Mouse (Mus musculus): Measurements from ENCODE around the gene F11.
A peak's percentile ranks its signal among the peaks of the same experiment; 100 is the strongest.

F11 gene

DNA sequence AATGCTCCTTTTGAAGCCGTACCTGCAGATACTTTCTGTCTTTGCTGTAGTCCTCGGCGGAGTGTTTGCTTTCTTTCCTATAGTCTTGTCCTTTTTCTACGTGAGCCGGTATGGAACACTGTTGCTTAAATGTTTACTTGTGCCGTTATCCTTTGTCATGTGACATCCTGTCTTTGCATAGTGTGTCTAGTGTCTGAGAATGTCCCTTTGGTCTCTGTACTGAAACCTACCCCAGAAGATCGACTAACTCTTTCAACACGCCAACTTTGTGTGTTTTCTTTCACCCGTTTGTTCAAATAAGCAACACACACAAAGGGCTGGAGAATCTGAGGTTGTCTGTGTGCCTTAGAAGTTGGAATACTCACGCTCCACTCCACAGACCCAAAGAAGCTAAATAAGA lies at the start of gene F11:
Gene F11 (minus strand): TSS at position 112 of the 400 bp plus-strand sequence.
- no peak for DNase-seq (ENCODE audit: low spot score in 2 of 2)

- no peak for DNase-seq (ENCODE audit: low spot score in 2 of 2)
Measured at GRCm38 (mm10) chr8:45310967-45311366, 49.1 kb upstream of the F11 start.

DNA sequence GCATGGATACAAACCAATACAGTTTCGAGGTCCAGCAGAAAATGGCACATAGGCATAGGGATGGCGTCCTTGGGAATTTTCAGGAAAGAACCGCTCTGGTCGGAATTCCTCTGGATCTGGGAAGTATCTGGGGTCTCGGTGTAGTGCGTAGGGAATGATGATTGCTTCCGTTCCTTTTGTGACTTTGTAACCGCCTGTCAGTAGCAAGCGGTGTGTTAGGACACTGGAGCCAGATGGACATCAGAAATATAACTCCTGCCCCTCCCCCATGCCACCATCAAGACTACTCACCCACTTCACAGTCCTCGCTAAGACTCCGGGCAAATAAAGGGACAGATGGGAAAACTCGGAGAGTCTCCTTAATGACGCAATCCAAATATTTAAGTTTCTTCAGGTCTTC lies 46.5 kb upstream of the F11 start, which contains the start of gene Gm45753:
Gene Gm45753 (minus strand): TSS at position 101 of the 400 bp plus-strand sequence.
- DNase-seq (ENCODE audit: low spot score in 2 of 2), result no peak

GRCm38 (mm10) chr8:45305479-45305878 lies 43.6 kb upstream of the F11 start:
- no peak for DNase-seq (ENCODE audit: low spot score in 2 of 2)

GRCm38 (mm10) chr8:45304354-45304753 lies 42.5 kb upstream of the F11 start:
- no peak for DNase-seq (ENCODE audit: low spot score in 2 of 2)

- no peak for DNase-seq (ENCODE audit: low spot score in 2 of 2)
Measured at GRCm38 (mm10) chr8:45302390-45302789, 40.6 kb upstream of the F11 start.

- no peak for DNase-seq (ENCODE audit: low spot score in 2 of 2)
Measured at GRCm38 (mm10) chr8:45295276-45295675, 33.4 kb upstream of the F11 start.

- DNase-seq (ENCODE audit: low spot score in 2 of 2), result no peak
Measured at GRCm38 (mm10) chr8:45294687-45295086, 32.9 kb upstream of the F11 start, which contains the start of gene Klkb1. Gene Klkb1, minus strand, starts transcription at chr8:45294859.

DNA sequence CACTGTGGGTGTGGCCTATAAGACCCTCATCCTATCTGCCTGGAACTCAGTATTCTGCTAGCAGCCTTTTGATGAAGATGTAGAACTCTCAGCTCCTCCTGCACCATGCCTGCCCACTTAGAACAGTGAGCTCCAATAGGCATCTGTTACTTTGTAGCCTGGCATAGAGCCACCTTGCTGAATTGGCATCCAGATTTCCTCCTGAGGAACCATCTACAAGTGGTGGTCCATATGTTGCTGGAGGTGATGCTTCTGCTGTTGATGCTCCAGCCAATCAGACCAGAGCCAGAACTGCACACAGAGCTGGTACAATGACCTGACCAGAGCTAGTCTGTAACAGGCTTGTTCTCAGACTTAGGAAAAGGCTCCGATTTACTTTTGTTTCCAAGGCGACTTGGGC lies 30.0 kb upstream of the F11 start:
- peak; percentile 5 to 22 for DNase-seq (ENCODE audit: low spot score in 2 of 2)

DNA sequence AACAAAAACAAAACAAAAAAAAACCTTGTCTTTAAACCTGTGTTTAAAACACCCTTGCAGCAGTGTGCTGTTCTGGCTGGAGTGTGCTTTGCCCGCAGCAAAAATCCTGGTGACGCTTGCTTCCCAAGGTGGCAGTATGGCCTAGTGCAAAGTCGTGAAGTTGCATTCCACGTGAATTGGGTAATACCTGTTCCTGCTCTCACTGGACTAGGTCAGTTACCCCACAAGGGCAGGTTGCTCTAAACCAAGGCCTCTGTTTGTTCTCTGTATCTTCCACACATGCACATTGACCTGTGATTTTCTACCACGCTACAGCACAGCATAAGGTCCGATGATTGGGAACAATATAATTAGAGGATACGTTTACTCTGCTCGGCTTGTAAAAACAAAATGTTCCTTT lies 19.8 kb upstream of the F11 start:
- DNase-seq (ENCODE audit: low spot score in 2 of 2), result no peak

- no peak for DNase-seq (ENCODE audit: low spot score in 2 of 2)
Measured at GRCm38 (mm10) chr8:45277453-45277852, 15.6 kb upstream of the F11 start.

DNA sequence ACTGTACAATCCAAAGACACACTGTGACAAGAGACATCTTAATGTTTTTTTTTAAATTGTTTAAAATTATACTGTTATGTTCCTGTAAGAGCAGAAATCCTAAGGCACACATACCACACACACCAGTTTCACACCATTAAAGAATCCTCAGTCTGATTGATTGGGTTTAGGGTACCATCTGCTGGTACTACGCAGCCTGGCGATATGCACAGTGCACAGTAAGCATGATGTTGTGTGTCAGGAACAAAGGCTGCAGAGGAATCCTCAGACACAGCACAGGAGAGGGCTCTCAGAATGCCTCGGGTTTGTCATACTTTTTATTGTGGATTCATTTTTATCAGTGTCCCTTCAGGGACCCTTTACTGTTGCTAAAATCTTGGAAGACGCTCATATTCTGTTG lies 12.5 kb upstream of the F11 start:
- DNase-seq (ENCODE audit: low spot score in 2 of 2), result no peak

GRCm38 (mm10) chr8:45269056-45269455 lies 7.2 kb upstream of the F11 start:
- DNase-seq (ENCODE audit: low spot score in 2 of 2), result no peak

GRCm38 (mm10) chr8:45268485-45268884 lies 6.7 kb upstream of the F11 start:
- DNase-seq (ENCODE audit: low spot score in 2 of 2), result no peak

DNA sequence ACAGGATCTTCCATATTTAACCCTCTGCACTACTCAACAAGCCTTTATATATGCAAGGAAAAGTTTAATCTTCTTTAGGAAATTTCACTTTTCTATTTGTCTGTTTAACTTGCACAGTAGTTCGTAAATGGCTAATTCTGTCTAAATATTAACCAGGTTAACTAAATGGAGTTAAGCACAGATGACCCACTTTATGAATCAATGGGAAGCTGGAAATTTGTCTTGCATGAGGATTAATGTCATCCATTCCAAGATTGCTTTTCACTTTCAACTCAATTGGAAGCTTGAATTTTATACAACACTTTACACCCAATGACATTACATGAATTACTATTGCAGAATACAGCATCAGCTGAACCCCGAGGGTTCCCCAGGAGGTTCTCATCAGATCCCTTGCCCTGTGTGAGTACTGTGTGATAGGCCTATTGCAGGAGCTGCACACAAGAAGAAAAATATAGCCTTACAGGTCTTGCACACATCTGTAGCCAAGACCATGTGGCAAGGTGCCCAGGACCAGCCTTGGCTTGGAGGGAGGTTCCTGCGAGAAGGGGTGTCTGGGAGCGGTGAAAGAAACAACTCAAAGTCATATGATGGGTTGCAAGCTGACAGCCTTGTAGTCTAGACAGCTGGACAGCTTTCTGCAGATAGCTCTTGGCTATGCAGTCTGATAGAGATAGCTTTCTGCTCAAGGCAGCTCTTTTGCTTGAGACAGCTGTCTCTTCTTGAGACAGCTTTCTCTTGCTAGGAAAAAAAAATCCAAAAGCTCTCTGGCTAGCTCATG lies 6.0 kb upstream of the F11 start:
- no peak for DNase-seq (ENCODE audit: low spot score in 2 of 2)

DNA sequence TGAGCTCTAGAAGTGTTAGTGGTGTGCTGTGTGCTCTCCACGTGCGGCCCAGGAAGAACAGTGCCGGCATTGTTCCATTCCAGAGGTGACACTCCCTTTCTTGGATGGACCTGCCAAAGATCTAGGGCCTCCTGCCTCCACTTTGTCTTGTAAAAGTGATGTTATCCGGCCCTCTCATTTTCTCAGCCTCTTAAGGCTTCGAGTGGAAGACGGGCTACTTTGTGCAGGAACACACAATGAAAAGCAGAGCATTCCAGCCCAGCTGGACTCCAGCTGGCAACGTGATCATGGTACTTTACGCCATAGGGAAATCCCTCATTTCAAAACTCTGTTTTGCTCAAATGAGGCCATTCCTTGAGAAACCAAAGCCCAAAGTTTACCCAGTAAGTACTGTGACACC lies 5.2 kb upstream of the F11 start:
- no peak for DNase-seq (ENCODE audit: low spot score in 2 of 2)

GRCm38 (mm10) chr8:45264918-45265317 lies 3.1 kb upstream of the F11 start:
- no peak for DNase-seq (ENCODE audit: low spot score in 2 of 2)

- DNase-seq (ENCODE audit: low spot score in 2 of 2), result no peak
Measured at GRCm38 (mm10) chr8:45262851-45263250, 1.0 kb upstream of the F11 start.

- DNase-seq (ENCODE audit: low spot score in 2 of 2), result no peak
Measured at GRCm38 (mm10) chr8:45258421-45258820, 3.4 kb downstream of the F11 start.

GRCm38 (mm10) chr8:45255040-45255439 lies 6.8 kb downstream of the F11 start:
- DNase-seq (ENCODE audit: low spot score in 2 of 2), result peak in 1 of 2 experiments; percentile 22

- DNase-seq (ENCODE audit: low spot score in 2 of 2), result no peak
Measured at GRCm38 (mm10) chr8:45254194-45254842, 7.5 kb downstream of the F11 start.

GRCm38 (mm10) chr8:45253586-45253985 lies 8.2 kb downstream of the F11 start:
- DNase-seq (ENCODE audit: low spot score in 2 of 2), result no peak

- no peak for DNase-seq (ENCODE audit: low spot score in 2 of 2)
Measured at GRCm38 (mm10) chr8:45253111-45253510, 8.7 kb downstream of the F11 start.

Measured in right cerebral cortex, adult 2 months (tissue).